Mouse (Mus musculus): ENCODE measurements at regions not wholly inside any gene's neighbourhood (a gene's known extent, or its start where the extent isn't known, plus 50 kb on each side); places are given as distances from the start of the nearest gene placed in this dataset.

DNA sequence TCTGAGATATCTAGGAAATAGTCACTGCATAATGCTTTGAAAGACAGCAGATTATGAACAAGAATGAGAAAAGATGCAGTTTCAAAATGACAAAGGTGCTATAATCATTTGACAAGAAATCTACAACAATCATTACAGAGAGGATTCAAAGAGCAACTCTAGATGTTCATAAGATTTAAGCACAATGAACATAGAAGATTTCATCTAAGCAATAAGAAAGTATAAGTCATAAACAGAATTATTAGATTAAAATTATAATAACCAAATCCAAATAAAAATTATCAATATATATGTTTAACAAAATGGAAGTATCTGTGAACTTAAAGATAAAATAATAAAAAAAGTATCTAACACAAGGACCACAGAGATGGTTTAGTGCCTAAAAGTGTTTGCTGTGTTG lies 783.9 kb downstream of the Stpg2 start:
- H3K4me2 ChIP-seq (ENCODE audit: insufficient read depth, low read depth, poor library complexity, severe bottlenecking): peak overlapping the region; percentile 97; the same call in 1 of the 2 replicates
- H3K27me3 ChIP-seq (replicated peaks): no peaks in the 10 kb centered on the region
- peak overlapping the region; percentile 37 for H3K9ac ChIP-seq (ENCODE audit: insufficient read depth, low read depth)
- H3K9me3 ChIP-seq (replicated peaks; ENCODE audit: low read length): no peaks in the 10 kb centered on the region
- in situ Hi-C loops (cut with MboI; ENCODE audit: low pct_ligation_motif_present, low pct_unique_long_range_greater_than_20kb, low sequenced_read_pairs): no loop called here
- H3K79me2 ChIP-seq (replicated peaks; ENCODE audit: control insufficient read depth, extremely low read depth, insufficient read depth, poor library complexity, severe bottlenecking): no peaks in the 10 kb centered on the region
- TF ChIP-seq POLR2AphosphoS2 (IDR thresholded peaks at IDR 0.05; ENCODE audit: low read depth, low read length) (no peak), MAFK (IDR thresholded peaks at IDR 0.05; ENCODE audit: insufficient replicate concordance, low read length) (no peak), ZC3H11A (IDR thresholded peaks at IDR 0.05; ENCODE audit: low read depth, low read length) (no peak), MYC (IDR thresholded peaks at IDR 0.05; ENCODE audit: low read depth, low read length) (no peak; the same call in 1 of the 2 replicates), RCOR1 (conservative IDR thresholded peaks at IDR 0.05; ENCODE audit: low read depth, low read length) (peak; percentile 64; the same call in 1 of the 2 replicates), ZNF384 (IDR thresholded peaks at IDR 0.05; ENCODE audit: low read depth, low read length) (no peak), IRF4 (IDR thresholded peaks at IDR 0.05; ENCODE audit: low read depth, low read length) (peak; percentile 19; the same call in 1 of the 2 replicates), CHD1 (IDR thresholded peaks at IDR 0.05; ENCODE audit: low read depth, low read length) (0 out of 2 replicates have a peak, but pooled peaks have one; percentile 67), ZMIZ1 (IDR thresholded peaks at IDR 0.05; ENCODE audit: low read depth, low read length) (no peak), NELFE (IDR thresholded peaks at IDR 0.05; ENCODE audit: low read depth, low read length) (no peak), EP300 (IDR thresholded peaks at IDR 0.05; ENCODE audit: low read length) (no peak), BHLHE40 (IDR thresholded peaks at IDR 0.05; ENCODE audit: low read depth, low read length) (no peak), CTCF (conservative IDR thresholded peaks at IDR 0.05 in 1 of 2, IDR thresholded peaks at IDR 0.05 in 1 of 2; ENCODE audit: low read depth in 2 of 2, low read length in 2 of 2) (no peak), ETS1 (conservative IDR thresholded peaks at IDR 0.05; ENCODE audit: low read depth, low read length) (no peak), SIN3A (IDR thresholded peaks at IDR 0.05; ENCODE audit: low read length) (0 out of 2 replicates have a peak, but pooled peaks have one; percentile 52), MXI1 (IDR thresholded peaks at IDR 0.05; ENCODE audit: low read depth, low read length) (no peak), JUND (conservative IDR thresholded peaks at IDR 0.05; ENCODE audit: low read depth, low read length) (peak; percentile 86), POLR2A (IDR thresholded peaks at IDR 0.05; ENCODE audit: low read depth, low read length) (no peak), NRF1 (IDR thresholded peaks at IDR 0.05; ENCODE audit: low read depth, low read length) (no peak), MEF2A (IDR thresholded peaks at IDR 0.05; ENCODE audit: borderline replicate concordance, low read depth, low read length) (no peak), TCF12 (IDR thresholded peaks at IDR 0.05; ENCODE audit: low read depth, low read length) (no peak), JUN (IDR thresholded peaks at IDR 0.05; ENCODE audit: insufficient read depth, low read depth, low read length) (0 out of 2 replicates have a peak, but pooled peaks have one; percentile 33)
- H3K4me3 ChIP-seq (replicated peaks in 1 of 3; ENCODE audit: low read depth in 2 of 3, low read length in 2 of 3, poor library complexity in 1 of 3): no peak overlapping the region
- H3K27ac ChIP-seq (ENCODE audit: insufficient read depth, low read depth): peak overlapping the region; percentile 78
- H3K4me1 ChIP-seq (ENCODE audit: control insufficient read depth in 1 of 2, insufficient read depth in 2 of 2): peaks cover 9 to 23% of the 10 kb centered on the region in 2 experiments
- no peak for DNase-seq (ENCODE audit: extremely low read depth)
- dilution Hi-C loops (cut with MboI; ENCODE audit: extremely low pct_ligation_motif_present, extremely low pct_unique_long_range_greater_than_20kb, low sequenced_read_pairs): no loop called here
- H3K36me3 ChIP-seq (replicated peaks in 1 of 2; ENCODE audit: control insufficient read depth in 1 of 2, insufficient read depth in 1 of 2, low read length in 1 of 2): no peaks in the 10 kb centered on the region

- dilution Hi-C loops (cut with MboI; ENCODE audit: extremely low pct_ligation_motif_present, extremely low pct_unique_long_range_greater_than_20kb, low sequenced_read_pairs) (no loop called here), in situ Hi-C loops (cut with MboI; ENCODE audit: low pct_ligation_motif_present, low pct_unique_long_range_greater_than_20kb, low sequenced_read_pairs) (no loop called here)
Observed at GRCm38 (mm10) chr3:140012522-140012921, 807.0 kb downstream of the Stpg2 start.

More at GRCm38 (mm10) chr3:140012522-140012921, 807.0 kb downstream of the Stpg2 start:
- Histone ChIP-seq H3K9ac (ENCODE audit: insufficient read depth, low read depth) (no peak overlapping the region), H3K79me2 (replicated peaks; ENCODE audit: control insufficient read depth, extremely low read depth, insufficient read depth, poor library complexity, severe bottlenecking) (no peaks in the 10 kb centered on the region), H3K27ac (ENCODE audit: insufficient read depth, low read depth) (no peak overlapping the region), H3K4me3 (replicated peaks in 1 of 3; ENCODE audit: low read depth in 2 of 3, low read length in 2 of 3, poor library complexity in 1 of 3) (no peak overlapping the region), H3K9me3 (replicated peaks; ENCODE audit: low read length) (no peaks in the 10 kb centered on the region), H3K4me2 (ENCODE audit: insufficient read depth, low read depth, poor library complexity, severe bottlenecking) (no peak overlapping the region), H3K27me3 (replicated peaks) (no peaks in the 10 kb centered on the region), H3K4me1 (ENCODE audit: control insufficient read depth in 1 of 2, insufficient read depth in 2 of 2) (no peaks in the 10 kb centered on the region), H3K36me3 (replicated peaks in 1 of 2; ENCODE audit: control insufficient read depth in 1 of 2, insufficient read depth in 1 of 2, low read length in 1 of 2) (no peaks in the 10 kb centered on the region)
- DNase-seq (ENCODE audit: extremely low read depth): no peak
- TF ChIP-seq IRF4 (IDR thresholded peaks at IDR 0.05; ENCODE audit: low read depth, low read length) (peak; percentile 55), NRF1 (IDR thresholded peaks at IDR 0.05; ENCODE audit: low read depth, low read length) (no peak), HCFC1 (IDR thresholded peaks at IDR 0.05; ENCODE audit: low read depth, low read length) (no peak), ELF1 (IDR thresholded peaks at IDR 0.05; ENCODE audit: low read depth, low read length) (no peak), JUN (IDR thresholded peaks at IDR 0.05; ENCODE audit: insufficient read depth, low read depth, low read length) (peak; percentile 72), CTCF (conservative IDR thresholded peaks at IDR 0.05 in 1 of 2, IDR thresholded peaks at IDR 0.05 in 1 of 2; ENCODE audit: low read depth in 2 of 2, low read length in 2 of 2) (no peak), RCOR1 (conservative IDR thresholded peaks at IDR 0.05; ENCODE audit: low read depth, low read length) (no peak), ZNF384 (IDR thresholded peaks at IDR 0.05; ENCODE audit: low read depth, low read length) (no peak), JUND (conservative IDR thresholded peaks at IDR 0.05; ENCODE audit: low read depth, low read length) (peak; percentile 70), KAT2A (IDR thresholded peaks at IDR 0.05; ENCODE audit: insufficient replicate concordance, low read length) (no peak), NELFE (IDR thresholded peaks at IDR 0.05; ENCODE audit: low read depth, low read length) (no peak), CHD1 (IDR thresholded peaks at IDR 0.05; ENCODE audit: low read depth, low read length) (no peak), USF1 (IDR thresholded peaks at IDR 0.05; ENCODE audit: low read depth, low read length) (no peak), POLR2AphosphoS2 (IDR thresholded peaks at IDR 0.05; ENCODE audit: low read depth, low read length) (no peak), MYC (IDR thresholded peaks at IDR 0.05; ENCODE audit: low read depth, low read length) (no peak), MAFK (IDR thresholded peaks at IDR 0.05; ENCODE audit: insufficient replicate concordance, low read length) (no peak), EP300 (IDR thresholded peaks at IDR 0.05; ENCODE audit: low read length) (peak; percentile 34; the same call in 1 of the 2 replicates), ZC3H11A (IDR thresholded peaks at IDR 0.05; ENCODE audit: low read depth, low read length) (no peak), BHLHE40 (IDR thresholded peaks at IDR 0.05; ENCODE audit: low read depth, low read length) (no peak), GABPA (IDR thresholded peaks at IDR 0.05; ENCODE audit: insufficient replicate concordance, low read depth, low read length) (no peak), ZKSCAN1 (IDR thresholded peaks at IDR 0.05; ENCODE audit: borderline replicate concordance, low read depth, low read length) (no peak), SIN3A (IDR thresholded peaks at IDR 0.05; ENCODE audit: low read length) (no peak), ZMIZ1 (IDR thresholded peaks at IDR 0.05; ENCODE audit: low read depth, low read length) (no peak)

Data from CH12.LX (cell line).